Mouse (Mus musculus): ENCODE measurements around the gene Ctss. TPM values are rescaled to one million over a fixed set of nuclear protein-coding genes. Genes with fewer than 3 reads are reported as not detected.

Ctss gene
- polyA plus RNA-seq (2017; shearing (Covaris generic)), result 104 TPM

DNA sequence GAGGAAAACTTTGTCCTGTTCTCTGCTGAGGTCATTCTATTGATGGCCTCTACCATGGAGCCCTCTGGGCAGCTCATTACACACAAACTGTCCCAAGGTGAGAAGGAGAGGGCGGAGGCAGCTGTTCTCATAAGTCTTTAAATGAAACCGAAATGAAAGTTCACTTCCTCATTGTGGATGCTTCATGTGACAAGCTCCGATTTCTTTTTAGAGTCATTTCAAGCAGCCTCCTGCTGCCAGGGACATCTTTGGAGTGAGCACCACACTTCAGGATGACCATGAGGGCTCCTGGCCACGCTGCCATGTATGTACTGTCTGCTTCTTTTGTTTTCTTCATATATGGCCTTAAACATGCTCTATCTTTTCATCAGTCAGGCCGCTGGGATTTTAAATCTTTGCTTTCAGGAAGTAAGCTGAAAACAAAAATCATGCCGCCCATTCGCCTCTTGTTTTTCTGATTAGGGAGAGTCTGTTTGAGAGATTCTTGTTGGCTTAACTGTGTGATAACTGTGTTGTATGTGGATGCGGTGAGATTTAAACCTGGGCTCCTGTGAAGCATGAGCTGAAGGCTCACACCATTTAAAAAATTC lies at the start of gene Ctss:
Ctss (plus strand) TSS at position 165 of the 590 bp plus-strand sequence.

DNA sequence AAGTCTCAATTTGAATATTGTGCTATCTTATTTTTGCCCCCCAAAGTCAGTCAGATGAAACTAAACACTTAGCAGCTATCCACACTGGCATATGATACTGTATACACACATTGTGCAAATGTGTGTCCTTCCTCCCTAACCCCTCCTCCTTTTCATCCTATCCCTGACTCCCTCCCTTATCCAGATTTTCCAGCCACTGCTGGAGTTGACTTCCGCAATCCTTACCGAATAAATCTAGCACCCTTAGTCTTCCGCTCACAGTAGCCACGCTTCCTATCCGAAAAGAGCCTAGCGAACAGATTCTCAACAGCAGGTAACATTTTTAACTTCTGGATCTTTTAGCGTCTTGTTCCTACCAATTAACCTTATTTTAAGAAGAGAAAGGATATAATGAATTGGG lies 27.6 kb upstream of the Ctss start, which contains the start of gene Ctsk:
Ctsk (plus strand) TSS at position 233 of the 400 bp plus-strand sequence.

DNA sequence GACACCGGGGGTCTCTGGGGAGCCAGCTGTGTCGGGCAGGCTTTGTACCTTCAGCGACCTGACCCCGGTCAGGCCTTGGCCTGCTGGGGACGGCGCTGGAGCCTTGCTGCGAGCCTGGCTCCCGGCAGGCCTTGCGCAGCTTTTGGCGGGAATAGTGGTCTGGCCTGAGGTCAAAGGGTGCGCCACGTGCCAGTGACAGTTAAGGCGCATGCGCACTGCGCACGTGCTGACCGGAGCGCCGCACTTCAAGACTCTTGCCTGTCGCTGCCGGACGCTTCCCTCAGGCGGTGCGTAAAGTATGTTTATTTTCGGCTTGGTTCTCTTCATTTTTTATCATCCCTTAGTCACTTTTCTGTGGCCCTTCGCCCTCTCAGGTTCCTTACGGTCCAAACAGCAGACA lies 32.9 kb downstream of the Ctss start, which contains the start of gene Hormad1:
Hormad1 (plus strand) TSS at position 241 of the 400 bp plus-strand sequence.

DNA sequence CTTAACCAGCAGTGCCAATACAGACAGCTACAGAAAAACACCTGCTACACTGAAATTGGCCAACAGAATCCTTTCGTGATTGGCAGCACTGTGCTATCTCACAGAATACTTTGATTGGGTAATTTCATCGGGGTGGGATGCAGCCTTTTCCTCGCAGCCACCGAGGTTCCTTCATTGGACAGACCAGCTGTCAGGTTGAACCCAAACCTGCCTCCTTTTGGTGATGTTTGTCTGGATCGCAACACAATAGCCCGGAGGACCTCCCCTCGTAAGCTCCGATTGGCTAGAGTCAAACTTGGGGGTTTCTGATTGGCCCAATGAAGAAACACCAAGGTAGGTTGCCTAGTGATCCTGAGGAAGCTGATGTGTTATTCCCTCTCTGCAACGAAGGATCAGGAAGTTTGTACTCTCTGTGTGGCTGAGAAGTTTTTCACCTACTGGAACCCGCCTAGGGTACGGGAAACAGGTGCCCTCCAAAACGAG lies 62.1 kb downstream of the Ctss start, which contains the start of gene Golph3l:
Golph3l (plus strand) TSS at position 331 of the 483 bp plus-strand sequence.

Other genes starting within 250 kb of the Ctss start
- gene Mindy1, start 245.4 kb upstream of the Ctss start, polyA plus RNA-seq (2017; shearing (Covaris generic)), result 27.4 TPM
- gene Prune1, start 244.7 kb upstream of the Ctss start, polyA plus RNA-seq (2017; shearing (Covaris generic)), result 8.4 TPM
- 2.0 TPM for gene Anxa9, start 219.6 kb upstream of the Ctss start, polyA plus RNA-seq (2017; shearing (Covaris generic))
- gene Cers2, start 212.0 kb upstream of the Ctss start, polyA plus RNA-seq (2017; shearing (Covaris generic)), result 204 TPM
- gene Setdb1, start 169.6 kb upstream of the Ctss start, polyA plus RNA-seq (2017; shearing (Covaris generic)), result 20.6 TPM
- not detected for gene 4930558C23Rik, start 123.9 kb upstream of the Ctss start, polyA plus RNA-seq (2017; shearing (Covaris generic))
- 57.2 TPM for gene Arnt, start 92.4 kb upstream of the Ctss start, polyA plus RNA-seq (2017; shearing (Covaris generic))
- not detected for gene Ctsk, start 27.5 kb upstream of the Ctss start, polyA plus RNA-seq (2017; shearing (Covaris generic))
- 0.27 TPM for gene Hormad1, start 32.9 kb downstream of the Ctss start, polyA plus RNA-seq (2017; shearing (Covaris generic))
- gene Golph3l, start 62.1 kb downstream of the Ctss start, polyA plus RNA-seq (2017; shearing (Covaris generic)), result 14.2 TPM
- gene Ensa, start 98.2 kb downstream of the Ctss start, polyA plus RNA-seq (2017; shearing (Covaris generic)), result 125 TPM
- gene Mcl1, start 132.0 kb downstream of the Ctss start, polyA plus RNA-seq (2017; shearing (Covaris generic)), result 491 TPM
- gene Adamtsl4, start 161.1 kb downstream of the Ctss start, polyA plus RNA-seq (2017; shearing (Covaris generic)), result 3.4 TPM
- 6.8 TPM for gene Ecm1, start 212.8 kb downstream of the Ctss start, polyA plus RNA-seq (2017; shearing (Covaris generic))
- gene Tars2, start 233.4 kb downstream of the Ctss start, polyA plus RNA-seq (2017; shearing (Covaris generic)), result 45.4 TPM

Data from effector memory CD4-positive, alpha-beta T cell, adult 7 months (primary cell).